Mouse (Mus musculus): ENCODE measurements at regions not wholly inside any gene's neighbourhood (a gene's known extent, or its start where the extent isn't known, plus 50 kb on each side); places are given as distances from the start of the nearest gene placed in this dataset.

GRCm38 (mm10) chr1:14011484-14011883 lies 2081.6 kb downstream of the 4930444P10Rik start:
- Histone ChIP-seq H3K27ac (replicated peaks in 1 of 2; ENCODE audit: control insufficient read depth in 1 of 2, insufficient read depth in 1 of 2, low read depth in 2 of 2, low read length in 2 of 2) (no peak overlapping the region), H3K27me3 (ENCODE audit: control insufficient read depth, insufficient read depth, low read length) (no peaks in the 10 kb centered on the region), H3K36me3 (ENCODE audit: control insufficient read depth, insufficient read depth, low read length) (no peaks in the 10 kb centered on the region), H3K9ac (ENCODE audit: low read length) (no peak overlapping the region), H3K9me3 (ENCODE audit: control insufficient read depth, low read length) (no peaks in the 10 kb centered on the region), H3K4me2 (ENCODE audit: low read length) (no peak overlapping the region), H3K4me3 (ENCODE audit: control insufficient read depth in 1 of 2, insufficient read depth in 1 of 2, low read depth in 1 of 2, low read length in 2 of 2) (no peak overlapping the region), H3K4me1 (ENCODE audit: control insufficient read depth in 2 of 2, insufficient read depth in 2 of 2, low read length in 2 of 2) (no peaks in the 10 kb centered on the region)
- no peak for ATAC-seq (ENCODE audit: insufficient number of reproducible peaks, insufficient read depth, low FRiP score, low read depth)
- whole genome bisulfite sequencing = 82% methylated on average over 9 of the region's 9 CpGs

GRCm38 (mm10) chr1:14010789-14011188 lies 2082.3 kb downstream of the 4930444P10Rik start:
- Histone ChIP-seq H3K36me3 (ENCODE audit: control insufficient read depth, insufficient read depth, low read length) (no peaks in the 10 kb centered on the region), H3K27me3 (ENCODE audit: control insufficient read depth, insufficient read depth, low read length) (no peaks in the 10 kb centered on the region), H3K9ac (ENCODE audit: low read length) (no peak overlapping the region), H3K9me3 (ENCODE audit: control insufficient read depth, low read length) (no peaks in the 10 kb centered on the region), H3K4me1 (ENCODE audit: control insufficient read depth in 2 of 2, insufficient read depth in 2 of 2, low read length in 2 of 2) (no peaks in the 10 kb centered on the region), H3K4me3 (ENCODE audit: control insufficient read depth in 1 of 2, insufficient read depth in 1 of 2, low read depth in 1 of 2, low read length in 2 of 2) (no peak overlapping the region), H3K4me2 (ENCODE audit: low read length) (no peak overlapping the region), H3K27ac (replicated peaks in 1 of 2; ENCODE audit: control insufficient read depth in 1 of 2, insufficient read depth in 1 of 2, low read depth in 2 of 2, low read length in 2 of 2) (no peak overlapping the region)
- WGBS = 73% methylated on average over 3 of the region's 3 CpGs
- no peak for ATAC-seq (ENCODE audit: insufficient number of reproducible peaks, insufficient read depth, low FRiP score, low read depth)

- ATAC-seq (ENCODE audit: insufficient number of reproducible peaks, insufficient read depth, low FRiP score, low read depth) = no peak
Observed at GRCm38 (mm10) chr1:14002550-14002949, 2090.6 kb downstream of the 4930444P10Rik start.

GRCm38 (mm10) chr1:14001431-14001830 lies 2091.7 kb downstream of the 4930444P10Rik start:
- ATAC-seq (ENCODE audit: insufficient number of reproducible peaks, insufficient read depth, low FRiP score, low read depth) = no peak
- Histone ChIP-seq H3K4me1 (ENCODE audit: control insufficient read depth in 2 of 2, insufficient read depth in 2 of 2, low read length in 2 of 2) (no peaks in the 10 kb centered on the region), H3K4me3 (ENCODE audit: control insufficient read depth in 1 of 2, insufficient read depth in 1 of 2, low read depth in 1 of 2, low read length in 2 of 2) (no peak overlapping the region), H3K4me2 (ENCODE audit: low read length) (no peak overlapping the region), H3K27ac (replicated peaks in 1 of 2; ENCODE audit: control insufficient read depth in 1 of 2, insufficient read depth in 1 of 2, low read depth in 2 of 2, low read length in 2 of 2) (no peak overlapping the region), H3K27me3 (ENCODE audit: control insufficient read depth, insufficient read depth, low read length) (no peaks in the 10 kb centered on the region), H3K36me3 (ENCODE audit: control insufficient read depth, insufficient read depth, low read length) (no peaks in the 10 kb centered on the region), H3K9me3 (ENCODE audit: control insufficient read depth, low read length) (no peaks in the 10 kb centered on the region), H3K9ac (ENCODE audit: low read length) (no peak overlapping the region)
- 36% methylated on average over 3 of the region's 3 CpGs for WGBS

More at GRCm38 (mm10) chr1:14002550-14002949, 2090.6 kb downstream of the 4930444P10Rik start:
- Histone ChIP-seq H3K9me3 (ENCODE audit: control insufficient read depth, low read length) (no peaks in the 10 kb centered on the region), H3K27ac (replicated peaks in 1 of 2; ENCODE audit: control insufficient read depth in 1 of 2, insufficient read depth in 1 of 2, low read depth in 2 of 2, low read length in 2 of 2) (no peak overlapping the region), H3K4me3 (ENCODE audit: control insufficient read depth in 1 of 2, insufficient read depth in 1 of 2, low read depth in 1 of 2, low read length in 2 of 2) (no peak overlapping the region), H3K9ac (ENCODE audit: low read length) (no peak overlapping the region), H3K27me3 (ENCODE audit: control insufficient read depth, insufficient read depth, low read length) (no peaks in the 10 kb centered on the region), H3K36me3 (ENCODE audit: control insufficient read depth, insufficient read depth, low read length) (no peaks in the 10 kb centered on the region), H3K4me1 (ENCODE audit: control insufficient read depth in 2 of 2, insufficient read depth in 2 of 2, low read length in 2 of 2) (no peaks in the 10 kb centered on the region), H3K4me2 (ENCODE audit: low read length) (no peak overlapping the region)
- WGBS = 53% methylated on average over 1 of the region's 1 CpGs

GRCm38 (mm10) chr1:14000605-14001395 lies 2092.3 kb downstream of the 4930444P10Rik start:
- 72% methylated on average over 3 of the region's 3 CpGs for WGBS
- Histone ChIP-seq H3K4me1 (ENCODE audit: control insufficient read depth in 2 of 2, insufficient read depth in 2 of 2, low read length in 2 of 2) (no peaks in the 10 kb centered on the region), H3K9me3 (ENCODE audit: control insufficient read depth, low read length) (no peaks in the 10 kb centered on the region), H3K36me3 (ENCODE audit: control insufficient read depth, insufficient read depth, low read length) (no peaks in the 10 kb centered on the region), H3K4me2 (ENCODE audit: low read length) (no peak overlapping the region), H3K4me3 (ENCODE audit: control insufficient read depth in 1 of 2, insufficient read depth in 1 of 2, low read depth in 1 of 2, low read length in 2 of 2) (no peak overlapping the region), H3K27ac (replicated peaks in 1 of 2; ENCODE audit: control insufficient read depth in 1 of 2, insufficient read depth in 1 of 2, low read depth in 2 of 2, low read length in 2 of 2) (no peak overlapping the region), H3K27me3 (ENCODE audit: control insufficient read depth, insufficient read depth, low read length) (no peaks in the 10 kb centered on the region), H3K9ac (ENCODE audit: low read length) (no peak overlapping the region)
- no peak for ATAC-seq (ENCODE audit: insufficient number of reproducible peaks, insufficient read depth, low FRiP score, low read depth)

GRCm38 (mm10) chr1:13998178-13998708 lies 2094.9 kb downstream of the 4930444P10Rik start:
- ATAC-seq (ENCODE audit: insufficient number of reproducible peaks, insufficient read depth, low FRiP score, low read depth) = no peak
- H3K9me3 ChIP-seq (ENCODE audit: control insufficient read depth, low read length) = no peaks in the 10 kb centered on the region
- H3K4me3 ChIP-seq (ENCODE audit: control insufficient read depth in 1 of 2, insufficient read depth in 1 of 2, low read depth in 1 of 2, low read length in 2 of 2) = no peak overlapping the region
- no peaks in the 10 kb centered on the region for H3K36me3 ChIP-seq (ENCODE audit: control insufficient read depth, insufficient read depth, low read length)
- WGBS = 87% methylated on average over 7 of the region's 11 CpGs
- no peaks in the 10 kb centered on the region for H3K4me1 ChIP-seq (ENCODE audit: control insufficient read depth in 2 of 2, insufficient read depth in 2 of 2, low read length in 2 of 2)
- no peak overlapping the region for H3K9ac ChIP-seq (ENCODE audit: low read length)
- no peaks in the 10 kb centered on the region for H3K27me3 ChIP-seq (ENCODE audit: control insufficient read depth, insufficient read depth, low read length)
- H3K4me2 ChIP-seq (ENCODE audit: low read length) = no peak overlapping the region
- H3K27ac ChIP-seq (replicated peaks in 1 of 2; ENCODE audit: control insufficient read depth in 1 of 2, insufficient read depth in 1 of 2, low read depth in 2 of 2, low read length in 2 of 2) = no peak overlapping the region

- no peak for ATAC-seq (ENCODE audit: insufficient number of reproducible peaks, insufficient read depth, low FRiP score, low read depth)
- H3K4me3 ChIP-seq (ENCODE audit: control insufficient read depth in 1 of 2, insufficient read depth in 1 of 2, low read depth in 1 of 2, low read length in 2 of 2) = no peak overlapping the region
- H3K27me3 ChIP-seq (ENCODE audit: control insufficient read depth, insufficient read depth, low read length) = no peaks in the 10 kb centered on the region
- WGBS = 84% methylated on average over 9 of the region's 9 CpGs
- no peaks in the 10 kb centered on the region for H3K4me1 ChIP-seq (ENCODE audit: control insufficient read depth in 2 of 2, insufficient read depth in 2 of 2, low read length in 2 of 2)
- H3K9ac ChIP-seq (ENCODE audit: low read length) = no peak overlapping the region
- H3K36me3 ChIP-seq (ENCODE audit: control insufficient read depth, insufficient read depth, low read length) = no peaks in the 10 kb centered on the region
- no peaks in the 10 kb centered on the region for H3K9me3 ChIP-seq (ENCODE audit: control insufficient read depth, low read length)
- no peak overlapping the region for H3K27ac ChIP-seq (replicated peaks in 1 of 2; ENCODE audit: control insufficient read depth in 1 of 2, insufficient read depth in 1 of 2, low read depth in 2 of 2, low read length in 2 of 2)
- no peak overlapping the region for H3K4me2 ChIP-seq (ENCODE audit: low read length)
Observed at GRCm38 (mm10) chr1:13993825-13994509, 2099.2 kb downstream of the 4930444P10Rik start.
